Mouse (Mus musculus): ENCODE data around the gene Unc13a. TPM values are rescaled to one million over a fixed set of nuclear protein-coding genes. Genes with fewer than 3 reads are reported as not detected.

Unc13a gene
- total RNA-seq, 4 experiments from 2014 or later, result 0.49 to 1.4 (median 0.57) TPM

GRCm38 (mm10) chr8:71591017-71591416, 80.5 kb downstream of the Unc13a start:
- DNase-seq (ENCODE audit: low spot score), result no peak

DNA sequence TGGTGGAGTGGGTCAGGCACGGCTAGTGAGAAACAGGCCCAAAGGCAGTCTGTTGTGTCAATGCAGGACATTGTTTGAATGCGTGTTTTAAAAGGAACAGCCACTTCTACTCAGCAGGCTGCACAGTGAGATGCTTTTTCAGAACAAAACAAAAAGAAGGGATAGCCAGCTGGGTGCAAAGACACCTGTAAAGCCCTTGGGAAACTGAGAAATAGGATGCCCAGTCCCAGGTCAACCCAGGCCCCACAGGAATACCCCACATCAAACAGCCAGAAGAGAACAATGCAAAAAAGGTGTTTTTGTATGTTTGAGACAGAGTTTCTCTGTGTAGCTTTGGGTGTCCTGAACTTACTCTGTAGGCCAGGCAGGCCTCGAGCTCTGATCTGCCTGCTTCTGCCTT, 82.8 kb downstream of the Unc13a start:
- DNase-seq (ENCODE audit: low spot score), result no peak

- no peak for DNase-seq (ENCODE audit: low spot score)
Measured at GRCm38 (mm10) chr8:71586891-71587290, 84.7 kb downstream of the Unc13a start.

GRCm38 (mm10) chr8:71580201-71580600, 91.4 kb downstream of the Unc13a start:
- DNase-seq (ENCODE audit: low spot score), result no peak

DNA sequence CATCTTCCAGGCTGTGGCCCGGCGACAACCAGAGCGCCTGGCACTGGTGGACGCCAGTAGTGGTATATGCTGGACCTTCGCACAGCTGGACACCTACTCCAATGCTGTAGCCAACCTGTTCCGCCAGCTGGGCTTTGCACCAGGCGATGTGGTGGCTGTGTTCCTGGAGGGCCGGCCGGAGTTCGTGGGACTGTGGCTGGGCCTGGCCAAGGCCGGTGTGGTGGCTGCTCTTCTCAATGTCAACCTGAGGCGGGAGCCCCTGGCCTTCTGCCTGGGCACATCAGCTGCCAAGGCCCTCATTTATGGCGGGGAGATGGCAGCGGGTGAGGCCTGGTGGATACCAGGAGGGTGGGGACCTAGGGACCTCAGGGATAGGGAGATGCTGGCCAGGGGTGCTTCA, 92.1 kb downstream of the Unc13a start:
- no peak for DNase-seq (ENCODE audit: low spot score)

DNA sequence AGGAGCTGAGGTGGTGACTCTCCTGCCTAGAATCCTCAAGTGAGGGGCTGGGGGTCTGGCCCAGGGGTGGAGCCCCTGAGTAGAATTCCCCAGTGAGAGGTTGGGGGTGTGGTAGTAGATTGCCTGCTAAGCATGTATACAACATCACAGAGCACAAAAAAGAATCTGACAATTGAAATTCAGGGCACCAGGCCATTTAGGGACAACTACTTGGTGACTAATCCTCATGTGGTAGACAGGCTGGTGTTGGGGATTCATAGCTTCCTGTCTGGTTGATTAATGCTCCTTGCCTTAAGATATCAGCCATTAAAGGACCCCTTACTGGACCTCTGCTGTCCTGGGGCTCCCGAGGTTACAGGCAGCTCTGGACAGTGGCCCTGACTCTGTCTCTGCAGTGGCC, 92.5 kb downstream of the Unc13a start:
- DNase-seq (ENCODE audit: low spot score), result no peak

GRCm38 (mm10) chr8:71577856-71578387, 93.6 kb downstream of the Unc13a start:
- DNase-seq (ENCODE audit: low spot score), result no peak

DNA sequence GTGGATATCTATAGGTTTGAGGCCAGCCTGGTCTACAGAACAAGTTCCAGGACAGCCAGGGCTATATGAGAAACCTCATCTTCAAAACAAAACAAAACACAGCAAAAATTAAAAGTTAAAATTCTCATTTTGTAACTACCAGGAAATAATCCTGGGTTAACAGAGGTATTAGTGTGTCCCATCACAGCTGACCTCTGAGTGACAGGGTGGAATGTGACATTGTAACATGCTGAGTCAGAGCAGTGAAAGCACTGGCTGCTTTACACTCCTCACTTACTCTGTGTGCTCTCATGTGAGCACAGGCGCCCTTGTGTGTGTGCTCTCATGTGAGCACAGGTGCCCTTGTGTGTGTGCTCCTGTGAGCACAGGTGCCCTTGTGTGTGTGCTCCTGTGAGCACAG, 96.5 kb downstream of the Unc13a start:
- DNase-seq (ENCODE audit: low spot score), result no peak

GRCm38 (mm10) chr8:71574426-71574825, 97.1 kb downstream of the Unc13a start:
- no peak for DNase-seq (ENCODE audit: low spot score)

Small RNA genes within 50 kb of the gene (microRNA-seq; reads per million reads assigned to microRNA genes)
- gene Mir6769b, result not detected

Other genes with a start within 250 kb of the Unc13a start
- 10 to 100 TPM; 21.4 to 29.6 (median 24.8) TPM for gene Abhd8, start 208.1 kb downstream of the Unc13a start, total RNA-seq (2022)
- gene Mrpl34, start 206.8 kb downstream of the Unc13a start, total RNA-seq (2022), result 100 to 1,000 TPM; 114 to 128 (median 119) TPM
- 10 to 100 TPM; 31.0 to 37.7 (median 33.8) TPM for gene Dda1, start 202.6 kb downstream of the Unc13a start, total RNA-seq (2022)
- gene Ano8, start 185.8 kb downstream of the Unc13a start, total RNA-seq (2022), result 10 to 100 TPM; 14.1 to 17.3 (median 16.1) TPM
- gene Gtpbp3, start 183.7 kb downstream of the Unc13a start, total RNA-seq (2022), result 10 to 100 TPM; 17.5 to 22.2 (median 19.0) TPM
- 10 to 100 TPM; 23.8 to 29.1 (median 27.0) TPM for gene Plvap, start 160.0 kb downstream of the Unc13a start, total RNA-seq (2022)
- gene Ccdc194, start 146.0 kb downstream of the Unc13a start, total RNA-seq (2022), result not detected
- 10 to 100 TPM; 13.5 to 18.7 (median 14.2) TPM for gene Bst2, start 134.3 kb downstream of the Unc13a start, total RNA-seq (2022)
- 10 to 100 TPM; 28.8 to 31.5 (median 29.1) TPM for gene Mvb12a, start 128.8 kb downstream of the Unc13a start, total RNA-seq (2022)
- gene Tmem221, start 112.9 kb downstream of the Unc13a start, total RNA-seq (2022), result under 1 TPM in 2 of 4 experiments, not detected in 2; 0.16 to 0.25 TPM
- under 1 TPM in 2 of 4 experiments, not detected in 2; 0.14 to 0.19 TPM for gene Nxnl1, start 105.2 kb downstream of the Unc13a start, total RNA-seq (2022)
- 100 to 1,000 TPM; 192 to 237 (median 204) TPM for gene Slc27a1, start 102.9 kb downstream of the Unc13a start, total RNA-seq (2022)
- gene Pgls, start 79.6 kb downstream of the Unc13a start, total RNA-seq (2022), result 10 to 100 TPM; 57.7 to 65.1 (median 62.6) TPM
- gene Fam129c, start 74.1 kb downstream of the Unc13a start, total RNA-seq (2022), result 1 to 10 TPM; 1.1 to 1.4 (median 1.2) TPM
- gene Colgalt1, start 60.8 kb downstream of the Unc13a start, total RNA-seq (2022), result 10 to 100 TPM; 38.4 to 41.5 (median 39.9) TPM
- gene Jak3, start 4.5 kb upstream of the Unc13a start, total RNA-seq (2022), result 10 to 100 TPM in 1 of 4 experiments, 1 to 10 TPM in 3; 6.4 to 10.3 (median 7.6) TPM
- gene Insl3, start 17.5 kb upstream of the Unc13a start, total RNA-seq (2022), result 1 to 10 TPM; 2.2 to 4.6 (median 2.5) TPM
- 1 to 10 TPM; 4.0 to 6.9 (median 5.3) TPM for gene B3gnt3, start 30.0 kb upstream of the Unc13a start, total RNA-seq (2022)
- 1 to 10 TPM in 1 of 4 experiments, under 1 TPM in 3; 0.14 to 1.5 (median 0.68) TPM for gene Fcho1, start 54.0 kb upstream of the Unc13a start, total RNA-seq (2022)
- 1 to 10 TPM; 5.0 to 8.7 (median 5.8) TPM for gene Zfp709, start 210.3 kb upstream of the Unc13a start, total RNA-seq (2022)
- 1 to 10 TPM; 2.7 to 3.3 (median 3.0) TPM for gene Zfp882, start 236.9 kb upstream of the Unc13a start, total RNA-seq (2022)
- 10 to 100 TPM; 22.4 to 27.8 (median 22.9) TPM for gene Zfp617, start 236.9 kb upstream of the Unc13a start, total RNA-seq (2022)

Measured in heart, adult 8-10 months (tissue).